Mouse (Mus musculus) MEL (cell line): ENCODE measurements at regions not wholly inside any gene's neighbourhood (a gene's known extent, or its start where the extent isn't known, plus 50 kb on each side); places are given as distances from the start of the nearest gene placed in this dataset.
"Not testable (repeated sequence)": the region's sequence is repeated elsewhere in the genome, so short reads cannot be mapped to it uniquely, and the experiment has no call there.

Source experiments
- DNase-seq: peaks from one replicate; pipeline ENCODE4 v3.0.0; 2011; ENCODE audit warnings: low read depth, low spot score
- H3K27ac ChIP-seq: 2 replicates; pipeline ENCODE4 v1.5.1; 2012; ENCODE audit warnings: low read depth, mild to moderate bottlenecking, control low read depth, low read length, moderate library complexity; ENCODE audit not compliant: control insufficient read depth
- H3K27me3 ChIP-seq, 2 experiments: fragments of 150-350 bp in 1 of 2; sonication (generic) in 1 of 2; 2 replicates each; pipeline ENCODE4 v1.6.1; 2012; ENCODE audit warnings: low read length in 2 of 2, mild to moderate bottlenecking in 2 of 2, improper control_type of control experiment in 1 of 2, moderate library complexity in 1 of 2; ENCODE audit not compliant: insufficient read depth in 2 of 2, control insufficient read depth in 1 of 2
- H3K36me3 ChIP-seq, 2 experiments: 2 replicates each; pipeline ENCODE4 v1.6.1; 2012 to 2014; ENCODE audit warnings: low read length in 2 of 2, improper control_type of control experiment in 1 of 2, inconsistent platforms in 1 of 2, mild to moderate bottlenecking in 1 of 2; ENCODE audit not compliant: insufficient read depth in 2 of 2, control insufficient read depth in 1 of 2
- H3K4me1 ChIP-seq, 2 experiments: fragments of 150-350 bp in 1 of 2; sonication (generic) in 1 of 2; 2 replicates each; pipeline ENCODE4 v1.6.1; 2012; ENCODE audit warnings: low read length in 2 of 2, improper control_type of control experiment in 1 of 2, mild to moderate bottlenecking in 1 of 2; ENCODE audit not compliant: insufficient read depth in 2 of 2, control insufficient read depth in 1 of 2
- H3K4me3 ChIP-seq, 2 experiments: fragments of 150-350 bp in 1 of 2; sonication (generic) in 1 of 2; 2 replicates each; pipeline ENCODE4 v1.5.1; 2012; ENCODE audit warnings: low read depth in 2 of 2, low read length in 2 of 2, mild to moderate bottlenecking in 2 of 2, moderate library complexity in 2 of 2, control low read depth in 1 of 2, improper control_type of control experiment in 1 of 2; ENCODE audit not compliant: control insufficient read depth in 1 of 2, insufficient read depth in 1 of 2
- H3K79me2 ChIP-seq: 2 replicates; pipeline ENCODE4 v1.6.1; 2012; ENCODE audit warnings: mild to moderate bottlenecking, low read length, moderate library complexity; ENCODE audit not compliant: control insufficient read depth, poor library complexity, insufficient read depth
- H3K9ac ChIP-seq: 2 replicates; pipeline ENCODE4 v1.6.1; 2012; ENCODE audit warnings: low read depth, mild to moderate bottlenecking, control low read depth, low read length, moderate library complexity; ENCODE audit not compliant: control insufficient read depth, poor library complexity, severe bottlenecking
- H3K9me3 ChIP-seq: fragments of 150-350 bp; sonication (generic); replicated peaks from 2 replicates; pipeline ENCODE4 v1.6.1; 2012; ENCODE audit warnings: mild to moderate bottlenecking, low read length, improper control_type of control experiment, moderate library complexity; ENCODE audit not compliant: insufficient read depth
- BHLHE40 ChIP-seq: IDR thresholded peaks from 2 replicates; pipeline ENCODE4 v1.6.1; 2012; ENCODE audit warnings: low read depth, mild to moderate bottlenecking, inconsistent platforms, low read length, improper control_type of control experiment, borderline replicate concordance
- CHD1 ChIP-seq: IDR thresholded peaks from 2 replicates; pipeline ENCODE4 v1.6.1; 2012; ENCODE audit warnings: low read depth, mild to moderate bottlenecking, inconsistent platforms, low read length, improper control_type of control experiment
- CHD2 ChIP-seq: IDR thresholded peaks from 2 replicates; pipeline ENCODE4 v1.6.1; 2011; ENCODE audit warnings: low read length, improper control_type of control experiment
- E2F4 ChIP-seq: IDR thresholded peaks from 2 replicates; pipeline ENCODE4 v1.6.1; 2011; ENCODE audit warnings: low read depth, low read length, improper control_type of control experiment, borderline replicate concordance
- EP300 ChIP-seq, 2 experiments: IDR thresholded peaks; 2 replicates each; pipeline ENCODE4 v1.6.1; 2011; ENCODE audit warnings: improper control_type of control experiment in 2 of 2, low read length in 2 of 2, low read depth in 1 of 2, mild to moderate bottlenecking in 1 of 2
- ETS1 ChIP-seq: IDR thresholded peaks from 2 replicates; pipeline ENCODE4 v1.6.1; 2012; ENCODE audit warnings: low read depth, mild to moderate bottlenecking, inconsistent platforms, low read length, improper control_type of control experiment, moderate library complexity
- KAT2A ChIP-seq: conservative IDR thresholded peaks from 2 replicates; pipeline ENCODE4 v1.6.1; 2012; ENCODE audit warnings: low read depth, low read length, improper control_type of control experiment, inconsistent platforms
- MAZ ChIP-seq: IDR thresholded peaks from 2 replicates; pipeline ENCODE4 v1.6.1; 2012; ENCODE audit warnings: low read depth, mild to moderate bottlenecking, inconsistent platforms, low read length, improper control_type of control experiment
- NELFE ChIP-seq: IDR thresholded peaks from 2 replicates; pipeline ENCODE4 v1.6.1; 2011; ENCODE audit warnings: low read depth, low read length, improper control_type of control experiment
- POLR2AphosphoS5 ChIP-seq: IDR thresholded peaks from 2 replicates; pipeline ENCODE4 v1.6.1; 2012; ENCODE audit warnings: low read depth, borderline replicate concordance, mild to moderate bottlenecking, inconsistent platforms, low read length, moderate library complexity, mixed read lengths
- RAD21 ChIP-seq: IDR thresholded peaks from 2 replicates; pipeline ENCODE4 v1.6.1; 2011; ENCODE audit warnings: mild to moderate bottlenecking, low read depth, low read length, improper control_type of control experiment
- SIN3A ChIP-seq: IDR thresholded peaks from 2 replicates; pipeline ENCODE4 v1.6.1; 2012; ENCODE audit warnings: low read length, improper control_type of control experiment, inconsistent platforms
- UBTF ChIP-seq: IDR thresholded peaks from 2 replicates; pipeline ENCODE4 v1.6.1; 2012; ENCODE audit warnings: low read depth, mild to moderate bottlenecking, inconsistent platforms, low read length, improper control_type of control experiment, moderate library complexity, borderline replicate concordance; ENCODE audit not compliant: insufficient read depth
- USF1 ChIP-seq: IDR thresholded peaks from 2 replicates; pipeline ENCODE4 v1.6.1; 2014; ENCODE audit warnings: low read depth, mild to moderate bottlenecking, inconsistent platforms, low read length, improper control_type of control experiment, moderate library complexity
- USF2 ChIP-seq, 2 experiments: IDR thresholded peaks; 2 replicates each; pipeline ENCODE4 v1.6.1; 2011 to 2012; ENCODE audit warnings: improper control_type of control experiment in 2 of 2, low read length in 2 of 2, borderline replicate concordance in 1 of 2, inconsistent platforms in 1 of 2, low read depth in 1 of 2, mild to moderate bottlenecking in 1 of 2; ENCODE audit not compliant: insufficient read depth in 1 of 2
- ZC3H11A ChIP-seq: IDR thresholded peaks from 2 replicates; pipeline ENCODE4 v1.6.1; 2012; ENCODE audit warnings: low read depth, mild to moderate bottlenecking, inconsistent platforms, low read length, improper control_type of control experiment

DNA sequence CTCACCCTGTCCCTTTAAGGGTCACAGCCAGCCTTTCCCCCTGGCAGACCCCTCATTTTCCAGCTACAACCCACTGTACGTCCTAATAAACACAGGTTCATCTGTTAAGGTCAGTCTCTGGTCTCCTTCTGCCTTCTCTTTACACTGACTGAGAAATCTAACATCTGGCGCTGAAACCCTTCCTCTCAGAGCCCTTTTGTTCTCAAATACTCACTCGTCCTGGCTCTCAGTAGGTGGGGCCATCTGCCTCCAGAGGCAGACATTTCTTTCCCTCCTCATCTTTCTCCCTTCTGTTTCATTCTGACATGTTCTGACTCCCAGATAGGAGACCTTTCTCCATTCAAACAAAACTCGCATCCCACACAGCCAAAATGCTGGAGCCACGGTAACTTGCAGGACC, 102.6 kb upstream of the Thpo start:
- no peak overlapping the region for H3K27ac ChIP-seq
- no peak for DNase-seq
- H3K27me3 ChIP-seq, result peaks cover 7 to 21% of the 10 kb centered on the region in 2 experiments
- TF ChIP-seq USF1 (no peak), NELFE (no peak), CHD2 (no peak), BHLHE40 (no peak), ZC3H11A (no peak), KAT2A (no peak), MAZ (no peak), USF2 (IDR thresholded peaks at IDR 0.05; ENCODE audit: borderline replicate concordance in 1 of 2, insufficient read depth in 1 of 2, low read depth in 1 of 2, low read length in 2 of 2) (no peak), RAD21 (no peak)
- TF ChIP-seq, all 39 proteins: peak for 0
- H3K4me3 ChIP-seq, result no peak overlapping the region
- no peak overlapping the region for H3K9ac ChIP-seq
- H3K4me1 ChIP-seq, result no peaks in the 10 kb centered on the region
- no peaks in the 10 kb centered on the region for H3K9me3 ChIP-seq
- H3K36me3 ChIP-seq, result no peaks in the 10 kb centered on the region
- H3K79me2 ChIP-seq, result no peaks in the 10 kb centered on the region

DNA sequence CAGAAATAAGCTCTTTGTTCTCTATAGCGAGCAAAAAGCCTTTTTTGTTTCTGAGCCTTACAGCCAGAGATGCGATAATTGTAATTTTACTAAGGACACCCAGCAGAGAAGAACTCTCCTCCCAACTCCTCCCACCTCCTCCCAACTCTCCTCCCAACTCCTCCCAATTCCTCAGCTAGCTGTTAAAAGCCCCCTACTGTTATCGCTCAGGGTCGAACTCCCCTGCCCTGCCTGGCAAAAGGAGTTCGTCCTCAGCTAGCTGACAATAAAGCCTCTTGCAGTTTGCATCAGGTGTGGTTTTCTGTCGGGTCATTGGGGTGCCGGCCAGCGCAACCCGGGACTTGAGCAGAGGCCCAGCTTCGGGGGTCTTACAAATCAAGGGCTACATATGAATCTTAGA, 99.5 kb upstream of the Thpo start:
- not testable (repeated sequence) for H3K27ac ChIP-seq, H3K4me1 ChIP-seq, H3K9ac ChIP-seq, H3K9me3 ChIP-seq, H3K4me3 ChIP-seq, H3K79me2 ChIP-seq, DNase-seq, H3K36me3 ChIP-seq
- peaks cover 9 to 23% of the 10 kb centered on the region in 2 experiments for H3K27me3 ChIP-seq

DNA sequence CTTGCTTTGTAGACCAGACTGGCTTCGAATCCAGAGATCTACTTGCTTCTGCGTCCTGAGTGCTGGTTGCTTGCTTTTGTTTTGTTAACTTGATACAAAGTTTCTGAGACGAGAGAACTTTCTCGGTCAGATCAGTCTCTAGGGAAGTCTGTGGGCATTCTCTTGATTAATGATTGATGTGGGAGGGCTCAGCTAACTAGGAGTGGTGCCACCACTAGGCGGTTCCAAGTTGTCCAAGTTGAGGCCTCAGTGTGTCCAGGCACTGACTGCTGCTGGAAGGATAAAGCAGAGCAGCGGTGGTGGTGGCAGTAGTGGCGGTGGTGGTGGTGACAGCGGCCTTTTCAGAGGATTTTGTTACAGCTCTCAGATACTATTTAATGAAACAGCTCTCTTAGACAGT, 99.0 kb upstream of the Thpo start:
- H3K4me3 ChIP-seq, result no peak overlapping the region
- no peak overlapping the region for H3K27ac ChIP-seq
- no peak overlapping the region for H3K9ac ChIP-seq
- TF ChIP-seq POLR2AphosphoS5, result no peak
- no peak for TF ChIP-seq UBTF
- no peak for TF ChIP-seq CHD1
- no peak for TF ChIP-seq EP300 (IDR thresholded peaks at IDR 0.05; ENCODE audit: low read depth in 1 of 2, low read length in 2 of 2)
- TF ChIP-seq SIN3A, result no peak
- TF ChIP-seq ETS1, result no peak
- no peak for TF ChIP-seq E2F4
- no peak for TF ChIP-seq CHD2
- no peak for DNase-seq
- no peaks in the 10 kb centered on the region for H3K36me3 ChIP-seq
- no peaks in the 10 kb centered on the region for H3K79me2 ChIP-seq
- no peaks in the 10 kb centered on the region for H3K9me3 ChIP-seq
- H3K27me3 ChIP-seq, result peaks cover 11 to 20% of the 10 kb centered on the region in 2 experiments
- H3K4me1 ChIP-seq, result no peaks in the 10 kb centered on the region
